Mouse (Mus musculus) mesoderm, embryonic 11.5 days (tissue): Measurements from ENCODE around the gene Sult2b1.

Source experiments
- DNase-seq: peaks from one replicate; pipeline ENCODE4 v3.0.0-alpha.2; 2012; ENCODE audit warnings: low read depth, low spot score

Gene Sult2b1

DNA sequence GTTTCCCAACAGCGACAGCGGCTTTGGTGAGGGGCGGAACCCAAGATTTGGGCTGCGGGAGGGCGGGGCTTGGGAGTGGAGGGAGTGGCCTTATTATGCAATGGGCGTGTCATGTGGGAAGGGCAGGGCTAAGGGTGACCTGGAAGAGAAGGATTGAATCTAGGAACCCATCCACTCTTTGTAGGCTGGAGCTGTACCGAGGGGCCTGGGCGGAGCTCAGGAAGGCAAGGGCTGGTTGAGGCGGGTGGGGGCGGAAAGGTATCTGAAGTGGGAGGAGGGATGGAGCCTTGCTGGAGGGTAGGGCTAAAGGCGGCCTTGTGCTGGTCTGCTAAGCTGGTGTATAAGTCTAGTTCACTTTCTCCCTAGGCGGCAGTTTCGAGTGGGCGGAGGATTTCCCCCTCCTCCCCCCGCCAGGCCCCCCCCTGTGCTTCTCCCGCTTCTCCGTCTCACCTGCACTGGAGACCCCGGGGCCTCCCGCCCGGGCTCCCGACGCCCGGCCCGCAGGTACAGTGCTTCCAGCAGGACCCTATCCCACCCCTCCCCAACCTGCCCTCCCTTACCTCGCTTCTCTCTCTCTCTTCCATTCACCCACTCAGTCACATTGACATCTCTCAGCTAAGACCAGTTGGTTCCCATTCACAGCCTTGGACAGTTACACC, 16.2 kb upstream of the Sult2b1 start:
- peak; percentile 53 for DNase-seq

DNA sequence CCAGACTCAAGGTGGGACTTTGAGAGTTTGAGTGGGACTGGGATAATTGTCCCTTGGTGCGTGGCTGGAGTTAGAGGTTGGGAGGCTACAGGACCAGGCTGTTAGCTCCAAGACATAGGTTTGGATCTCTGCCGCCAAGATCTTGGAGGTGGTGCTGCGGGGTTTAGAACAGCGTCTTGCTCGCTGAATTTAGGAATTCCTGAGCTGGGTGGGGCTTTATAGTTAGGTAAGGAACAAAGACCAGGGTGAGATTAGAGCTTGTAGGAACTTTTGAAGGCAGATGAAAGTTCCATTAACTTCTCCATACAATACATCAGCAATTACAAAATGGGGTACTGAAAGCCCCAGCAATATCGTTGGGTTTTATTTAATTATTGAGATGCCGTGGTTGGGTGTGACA, 15.5 kb upstream of the Sult2b1 start:
- no peak for DNase-seq

DNA sequence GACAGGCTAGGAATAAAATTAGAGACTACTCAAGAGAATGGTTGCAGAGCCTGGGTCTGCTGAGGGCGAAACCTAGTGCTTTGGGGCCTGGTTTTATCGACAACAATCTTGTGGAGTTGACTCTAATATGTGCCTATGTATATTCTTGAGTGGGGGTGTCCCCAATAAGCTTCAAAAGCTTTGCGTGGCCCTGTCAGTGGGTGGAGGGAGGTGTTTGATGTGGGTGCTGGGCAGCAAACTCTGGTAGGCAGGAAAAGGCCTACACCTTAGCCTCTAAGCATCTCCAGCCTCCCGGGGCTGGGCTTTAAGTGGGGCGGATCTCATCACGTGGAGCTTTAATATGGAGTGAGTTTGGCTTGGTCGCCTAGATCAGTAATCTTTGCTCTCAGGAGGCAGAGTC, 14.5 kb upstream of the Sult2b1 start:
- no peak for DNase-seq

DNA sequence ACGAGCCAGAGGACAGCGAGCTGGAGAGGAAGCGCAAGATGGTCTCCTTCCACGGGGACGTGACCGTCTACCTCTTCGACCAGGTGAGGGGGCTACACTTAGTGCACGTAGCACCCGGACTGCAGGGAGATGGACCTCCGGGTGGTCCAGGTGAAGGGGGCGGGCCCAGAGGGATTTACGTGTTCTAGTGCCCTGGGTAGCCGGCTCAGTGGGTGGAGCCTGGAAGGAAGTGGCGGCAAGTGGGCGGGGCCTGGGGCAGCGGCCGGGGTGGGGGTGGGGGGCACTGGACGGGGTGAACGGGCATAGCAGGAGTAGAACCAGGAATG, 14.0 kb upstream of the Sult2b1 start:
- DNase-seq, result no peak

DNA sequence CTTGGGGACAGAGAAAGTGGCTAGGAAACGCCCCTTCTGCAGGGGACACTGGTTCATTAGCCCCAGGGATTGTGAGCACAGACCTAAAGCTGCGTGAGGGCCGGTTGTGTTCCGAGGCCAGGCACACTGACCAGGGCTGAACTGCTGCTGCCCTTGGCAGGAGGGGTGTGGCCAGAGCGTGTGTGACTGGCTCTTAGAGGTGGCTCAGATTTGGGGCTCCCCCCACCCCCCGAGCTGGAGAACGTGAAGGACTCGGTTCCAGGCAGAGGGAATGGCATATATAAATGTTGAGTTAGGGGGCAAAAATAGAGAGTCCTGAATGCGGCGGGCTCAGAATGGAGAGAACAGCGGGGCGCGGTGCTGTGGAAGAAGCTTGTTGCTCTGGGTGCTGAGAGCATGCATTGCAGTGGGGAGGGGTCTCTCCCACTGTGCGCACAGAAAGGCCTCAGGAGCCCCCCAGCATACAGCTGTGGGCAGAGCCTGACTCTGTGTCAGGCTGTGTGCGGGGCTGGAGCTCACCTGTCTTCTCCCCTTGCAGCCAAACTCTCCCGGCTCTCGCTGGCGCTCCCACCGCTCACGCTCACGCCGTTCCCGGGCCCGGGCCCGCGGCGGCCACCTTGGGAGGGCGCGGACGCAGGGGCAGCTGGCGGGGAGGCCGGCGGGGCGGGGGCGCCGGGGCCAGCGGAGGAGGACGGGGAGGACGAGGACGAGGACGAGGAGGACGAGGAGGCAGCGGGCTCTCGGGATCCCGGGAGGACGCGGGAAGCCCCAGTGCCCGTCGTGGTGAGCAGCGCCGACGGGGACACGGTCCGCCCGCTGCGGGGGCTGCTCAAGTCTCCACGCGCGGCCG, 13.4 kb upstream of the Sult2b1 start:
- DNase-seq, result no peak

DNA sequence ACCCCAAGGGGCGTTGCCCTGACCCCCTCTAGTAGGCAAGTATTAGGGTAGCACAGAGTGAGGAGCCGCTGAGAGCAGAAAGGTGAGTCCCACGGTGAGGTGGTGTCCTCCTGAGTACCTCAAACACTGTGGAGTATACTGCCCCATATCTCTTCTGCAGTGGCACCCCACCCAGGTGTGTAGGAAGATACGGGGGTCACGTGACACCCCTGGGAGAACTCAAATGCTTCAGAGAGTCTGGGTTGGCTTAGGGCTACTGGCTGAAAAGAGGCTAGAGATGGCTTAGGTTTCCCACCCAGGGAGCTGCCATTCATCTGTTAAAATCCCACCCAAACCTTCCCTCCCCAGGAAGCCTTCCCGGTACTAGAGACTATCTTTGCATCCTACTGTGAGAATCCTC, 12.5 kb upstream of the Sult2b1 start:
- no peak for DNase-seq

DNA sequence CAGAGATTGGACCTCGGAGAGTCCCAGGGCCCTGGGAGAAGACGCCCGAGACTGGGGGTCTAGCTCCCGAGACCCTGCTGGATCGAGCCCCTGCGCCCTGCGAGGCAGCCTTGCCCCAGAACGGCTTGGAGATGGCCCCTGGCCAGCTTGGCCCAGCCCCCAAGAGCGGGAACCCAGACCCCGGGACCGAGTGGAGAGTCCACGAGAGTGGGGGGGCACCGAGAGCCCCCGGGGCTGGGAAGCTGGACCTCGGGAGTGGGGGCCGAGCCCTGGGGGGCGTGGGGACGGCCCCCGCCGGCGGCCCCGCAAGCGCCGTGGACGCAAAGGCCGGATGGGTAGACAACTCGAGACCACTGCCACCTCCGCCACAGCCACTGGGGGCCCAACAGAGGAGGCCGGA, 10.5 kb upstream of the Sult2b1 start:
- DNase-seq, result no peak

DNA sequence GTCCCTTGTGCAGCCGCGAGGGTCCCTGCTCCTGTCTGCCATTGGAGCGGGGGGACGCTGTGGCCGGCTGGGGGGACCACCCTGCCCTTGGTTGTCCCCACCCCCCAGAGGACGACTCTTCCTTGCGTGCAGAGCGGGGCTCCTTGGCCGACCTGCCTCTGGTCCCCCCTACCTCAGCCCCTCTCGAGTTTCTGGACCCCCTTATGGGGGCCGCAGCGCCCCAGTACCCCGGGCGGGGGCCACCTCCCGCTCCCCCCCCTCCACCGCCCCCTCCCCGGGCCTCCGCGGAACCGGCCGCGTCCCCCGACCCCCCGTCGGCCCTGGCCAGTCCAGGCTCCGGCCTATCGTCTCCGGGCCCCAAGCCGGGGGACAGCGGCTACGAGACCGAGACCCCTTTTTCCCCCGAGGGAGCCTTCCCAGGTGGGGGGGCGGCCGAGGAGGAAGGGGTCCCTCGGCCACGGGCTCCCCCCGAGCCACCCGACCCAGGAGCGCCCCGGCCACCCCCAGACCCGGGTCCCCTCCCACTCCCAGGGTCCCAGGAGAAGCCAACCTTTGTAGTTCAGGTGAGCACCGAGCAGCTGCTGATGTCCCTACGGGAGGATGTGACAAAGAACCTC, 9.6 kb upstream of the Sult2b1 start:
- no peak for DNase-seq

DNA sequence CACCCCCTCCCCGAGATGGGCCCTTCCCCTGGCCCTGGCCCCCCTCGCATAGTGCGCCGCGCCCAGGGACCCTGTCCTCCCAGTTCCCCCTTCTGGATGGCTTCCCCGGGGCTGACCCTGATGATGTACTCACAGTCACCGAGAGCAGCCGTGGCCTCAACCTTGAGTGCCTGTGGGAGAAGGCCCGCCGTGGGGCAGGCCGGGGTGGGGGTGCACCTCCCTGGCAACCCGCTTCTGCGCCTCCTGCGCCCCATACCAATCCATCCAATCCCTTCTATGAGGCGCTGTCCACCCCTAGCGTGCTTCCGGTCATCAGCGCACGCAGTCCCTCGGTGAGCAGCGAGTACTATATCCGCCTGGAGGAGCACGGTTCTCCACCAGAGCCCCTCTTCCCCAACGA, 8.8 kb upstream of the Sult2b1 start:
- DNase-seq, result no peak

DNA sequence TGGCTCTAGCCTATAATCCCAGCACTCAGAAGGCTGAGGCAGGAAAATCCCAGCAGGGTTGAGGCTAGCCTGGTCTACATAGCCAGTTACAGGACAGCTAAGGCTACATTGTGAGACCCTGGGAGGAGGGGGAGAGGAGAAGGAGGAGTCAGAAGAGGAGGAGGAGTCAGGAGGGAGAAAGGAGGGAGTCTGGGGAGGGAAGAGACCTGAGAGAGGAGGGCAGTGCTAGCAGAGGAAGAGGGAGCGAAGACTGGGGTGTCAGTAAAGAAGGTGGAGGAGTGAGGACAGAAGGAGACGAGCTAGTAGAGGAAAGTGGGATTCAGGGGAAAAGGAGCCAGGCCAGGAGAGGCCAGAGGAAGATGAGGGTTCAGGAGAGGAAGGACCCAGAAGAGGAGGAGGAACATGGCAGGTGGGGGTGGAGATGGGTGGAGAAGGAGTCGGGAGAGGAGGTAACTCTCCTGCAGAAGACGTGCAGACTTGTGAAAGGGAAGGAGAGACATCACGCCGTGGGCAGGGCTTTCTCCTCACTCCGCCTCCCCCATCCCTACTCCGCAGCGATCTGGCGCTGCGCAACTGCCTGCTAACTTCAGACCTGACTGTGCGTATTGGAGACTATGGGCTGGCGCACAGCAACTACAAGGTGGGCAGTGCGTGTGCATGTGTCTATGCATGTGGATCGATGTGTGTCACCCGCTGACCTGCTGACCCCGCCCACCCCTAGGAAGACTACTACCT, 7.5 kb upstream of the Sult2b1 start:
- no peak for DNase-seq

DNA sequence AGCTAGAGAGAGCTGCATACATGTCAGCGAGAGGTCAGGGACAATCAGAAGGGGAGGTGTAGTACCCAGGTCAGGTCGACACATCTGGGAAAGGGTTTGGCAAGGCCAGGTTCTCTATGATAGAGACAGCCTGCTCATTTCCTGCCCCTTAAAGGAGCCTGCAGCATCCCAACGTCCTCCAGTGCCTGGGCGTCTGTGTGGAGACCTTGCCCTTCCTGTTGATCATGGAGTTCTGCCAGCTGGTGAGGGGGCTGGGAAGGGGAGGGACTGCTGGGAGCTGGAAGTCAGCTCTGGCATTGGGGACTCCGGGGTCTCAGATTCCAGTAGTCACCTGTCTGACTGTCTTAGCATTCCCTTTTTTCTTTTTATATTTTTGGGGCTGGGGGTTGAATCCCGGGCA, 6.3 kb upstream of the Sult2b1 start:
- DNase-seq, result no peak

DNA sequence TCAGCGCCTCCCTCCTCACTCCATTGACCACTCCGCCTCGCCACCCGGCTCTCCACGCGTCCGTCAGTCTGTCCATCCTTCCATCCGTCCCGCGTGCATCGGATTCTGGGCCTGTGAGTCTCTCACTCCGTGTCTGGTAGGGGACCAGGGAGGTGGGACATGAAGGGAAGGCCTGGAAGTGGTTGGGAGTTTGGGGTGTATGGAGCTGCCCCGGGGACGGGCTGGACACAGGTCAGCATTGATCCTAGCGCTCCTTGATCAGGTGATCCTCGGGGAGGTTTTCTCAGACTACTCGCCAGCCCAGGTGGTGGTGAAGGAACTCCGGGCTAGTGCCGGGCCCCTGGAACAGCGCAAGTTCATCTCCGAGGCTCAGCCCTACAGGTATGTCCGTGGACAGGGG, 3.2 kb upstream of the Sult2b1 start:
- DNase-seq, result no peak

DNA sequence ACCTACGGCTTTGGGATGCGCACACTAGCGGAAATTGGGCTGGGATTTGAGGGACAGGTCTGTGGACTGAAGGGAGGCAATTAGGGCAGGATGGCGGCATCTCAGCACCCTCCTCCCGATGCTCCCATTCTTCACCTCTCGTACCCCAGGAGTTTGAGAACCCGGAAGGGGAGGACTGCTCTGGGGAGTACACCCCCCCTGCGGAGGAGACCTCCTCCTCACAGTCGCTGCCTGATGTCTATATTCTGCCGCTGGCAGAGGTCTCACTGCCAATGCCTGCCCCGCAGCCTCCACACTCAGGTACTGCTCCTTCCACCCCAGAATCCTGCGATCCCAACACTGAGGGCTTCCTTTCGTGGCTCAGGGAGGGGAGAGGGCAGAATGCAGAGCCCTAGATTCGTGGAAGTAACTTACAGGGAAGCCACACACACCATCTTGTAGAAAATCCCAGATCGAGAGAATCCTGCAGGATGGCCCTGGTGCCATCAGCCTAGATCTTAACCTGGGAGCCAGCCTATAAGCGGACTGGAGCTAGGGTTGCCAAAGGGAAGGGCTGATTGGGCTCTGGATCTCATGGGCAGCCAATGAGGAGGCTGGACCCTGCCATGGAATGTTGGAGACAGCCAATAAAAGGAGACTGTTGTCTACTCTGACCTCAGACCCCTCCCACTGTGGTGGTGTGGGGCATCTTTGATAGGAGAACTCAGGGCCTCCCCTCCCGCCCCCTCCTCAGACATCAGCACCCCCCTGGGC, 2.4 kb upstream of the Sult2b1 start:
- DNase-seq, result peak; percentile 85

DNA sequence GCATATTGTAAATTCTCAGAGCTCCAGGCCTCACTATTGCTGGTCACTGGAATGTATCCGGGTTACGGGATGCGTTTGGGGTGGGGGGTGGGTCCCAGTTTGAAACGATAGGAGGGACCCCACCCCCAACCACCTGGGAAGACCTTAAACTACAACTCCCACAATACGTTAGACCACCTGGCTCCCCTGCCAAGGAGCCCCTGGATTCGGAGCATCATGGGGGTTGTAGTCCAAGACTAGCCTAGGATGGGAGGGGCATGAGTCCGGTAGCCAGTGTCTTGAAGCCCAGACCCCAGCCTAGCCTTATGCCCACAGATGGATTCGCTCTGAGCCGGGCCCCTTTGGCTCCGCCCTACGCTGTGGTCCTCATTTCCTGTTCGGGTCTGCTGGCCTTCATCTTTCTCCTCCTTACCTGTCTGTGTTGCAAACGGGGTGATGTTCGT, 1.7 kb upstream of the Sult2b1 start:
- peak; percentile 86 for DNase-seq

DNA sequence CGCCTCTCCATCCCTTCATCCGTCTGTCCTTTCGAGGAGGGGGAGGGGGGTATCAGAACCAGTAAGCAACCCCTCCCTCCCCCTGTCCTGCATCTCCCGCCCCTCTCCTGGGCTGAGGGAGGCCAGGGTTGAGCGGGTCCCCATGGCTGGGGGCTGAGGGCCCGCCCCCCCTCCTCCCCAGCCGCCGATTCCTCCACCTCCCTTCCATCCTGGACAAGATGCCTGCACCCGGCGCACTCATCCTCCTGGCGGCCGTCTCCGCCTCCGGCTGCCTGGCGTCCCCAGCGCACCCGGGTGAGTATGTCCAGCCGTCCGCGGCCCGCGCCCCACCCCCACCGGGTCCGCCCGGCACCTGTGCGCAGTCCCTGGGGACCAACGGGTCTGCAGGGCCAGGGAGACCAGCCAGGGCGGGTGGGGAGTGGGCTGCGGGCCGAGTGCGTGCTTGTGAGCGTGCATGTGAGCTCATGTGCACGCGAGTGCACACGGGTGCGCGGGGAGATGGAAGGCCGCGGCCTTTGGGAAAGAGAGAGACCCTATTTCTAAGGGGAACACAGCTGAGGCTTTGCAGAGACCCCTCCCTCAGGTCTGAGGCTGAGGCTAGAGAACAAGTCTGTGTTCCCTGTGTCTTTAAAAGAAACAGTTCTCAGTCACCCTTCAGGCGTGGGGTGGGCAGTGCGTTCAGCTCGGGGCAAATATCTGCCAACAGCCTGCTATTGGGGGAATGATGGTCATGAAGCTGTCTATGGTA, 1.1 kb upstream of the Sult2b1 start:
- peak; percentile 62 for DNase-seq

DNA sequence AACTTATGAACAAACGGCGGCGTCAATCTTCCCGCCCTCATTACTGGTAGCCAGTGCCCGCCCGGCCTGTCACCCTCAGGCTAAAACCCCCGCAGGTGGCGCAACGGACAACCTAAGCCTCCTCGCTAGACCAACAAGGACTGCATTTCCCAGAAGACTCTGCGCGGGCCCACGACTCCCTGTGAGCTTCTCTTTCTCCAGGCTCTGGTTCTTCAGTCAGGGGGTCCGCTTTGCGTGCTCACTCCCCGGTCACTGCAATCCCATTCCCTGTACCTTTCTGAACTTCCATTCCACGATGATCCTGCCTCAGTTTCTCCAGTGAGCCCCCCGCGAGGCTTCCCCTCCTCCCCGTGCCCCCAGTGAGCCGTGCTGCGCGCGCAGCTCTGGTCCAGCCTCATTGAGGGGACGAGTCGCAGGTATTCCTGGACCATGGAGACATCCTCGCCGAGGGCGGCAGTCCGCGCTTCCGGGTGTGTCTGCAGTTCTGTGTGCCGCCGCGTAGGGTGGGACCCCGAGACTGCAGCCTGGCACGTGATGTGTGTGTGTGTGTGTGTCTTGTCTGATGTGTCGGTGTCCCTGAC, 868 bp downstream of the Sult2b1 start, which contains the start of gene Lmtk3:
Gene Lmtk3, plus strand, starts transcription at position 228 of the 581 bp plus-strand sequence.
- DNase-seq, result peak; percentile 73

DNA sequence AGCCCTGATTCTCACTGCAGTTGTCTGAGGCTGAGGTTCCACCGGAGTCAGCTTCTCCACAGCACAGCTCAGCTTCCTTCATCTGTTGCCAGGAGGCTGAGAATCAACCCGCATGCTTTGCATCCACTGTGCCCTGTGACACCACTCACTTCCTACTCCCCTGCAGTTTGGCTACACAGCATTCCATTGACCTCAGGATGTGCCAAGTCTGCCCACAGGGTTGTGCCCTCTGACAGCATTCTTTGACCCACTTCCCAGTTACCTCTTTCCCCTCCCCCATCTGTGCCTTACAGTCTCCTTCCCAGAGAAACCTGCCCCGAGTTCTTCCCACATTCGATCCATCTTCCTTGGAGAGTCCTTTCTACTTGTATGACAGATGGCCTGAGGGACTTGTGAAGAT, 2.2 kb downstream of the Sult2b1 start:
- DNase-seq, result no peak

DNA sequence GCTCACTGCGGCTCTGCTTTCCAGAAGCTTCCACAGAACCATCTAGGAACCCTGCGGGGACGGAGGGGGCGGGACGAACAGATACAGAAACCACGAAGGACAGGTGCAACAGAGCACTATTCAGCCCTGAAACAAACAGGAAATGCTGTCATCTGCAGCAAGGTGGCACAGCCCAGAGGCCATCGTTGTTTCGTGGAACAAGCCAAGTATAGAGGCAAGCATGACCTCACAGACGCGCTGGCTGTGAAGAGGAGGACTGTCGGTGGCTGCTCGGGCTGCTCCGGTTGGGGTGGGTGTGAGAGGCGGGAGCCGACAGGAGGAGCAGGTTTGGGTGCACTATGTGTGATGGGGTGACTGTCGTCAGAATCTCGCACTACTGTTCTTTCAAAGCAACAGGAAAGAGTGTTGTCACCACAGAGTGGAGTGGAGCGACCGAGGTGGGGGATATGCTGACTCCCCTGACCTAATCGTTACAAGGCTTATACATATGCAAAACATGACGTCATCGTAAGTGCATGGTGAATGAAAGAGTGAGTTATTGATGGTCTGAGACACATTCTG, 5.3 kb downstream of the Sult2b1 start:
- DNase-seq, result no peak

DNA sequence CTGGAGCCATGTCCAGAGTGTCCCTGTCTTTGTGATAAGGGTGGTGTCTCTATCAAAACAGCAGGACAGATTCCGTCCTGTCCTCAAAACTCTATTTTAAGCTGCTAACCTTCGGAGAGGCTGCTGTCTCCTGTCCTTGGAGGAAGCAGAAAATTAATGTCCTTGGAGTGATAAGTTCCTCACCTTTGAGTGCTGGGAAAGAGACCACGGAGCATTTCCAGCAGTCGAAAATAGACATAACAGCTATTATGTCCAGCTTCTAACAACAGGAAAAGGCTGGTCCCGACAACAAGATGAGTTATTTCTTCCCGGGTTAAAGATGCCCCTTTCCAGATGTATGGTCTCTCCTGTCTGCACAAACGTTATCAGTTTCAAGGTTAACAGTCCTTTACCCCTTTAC, 9.2 kb downstream of the Sult2b1 start:
- no peak for DNase-seq

DNA sequence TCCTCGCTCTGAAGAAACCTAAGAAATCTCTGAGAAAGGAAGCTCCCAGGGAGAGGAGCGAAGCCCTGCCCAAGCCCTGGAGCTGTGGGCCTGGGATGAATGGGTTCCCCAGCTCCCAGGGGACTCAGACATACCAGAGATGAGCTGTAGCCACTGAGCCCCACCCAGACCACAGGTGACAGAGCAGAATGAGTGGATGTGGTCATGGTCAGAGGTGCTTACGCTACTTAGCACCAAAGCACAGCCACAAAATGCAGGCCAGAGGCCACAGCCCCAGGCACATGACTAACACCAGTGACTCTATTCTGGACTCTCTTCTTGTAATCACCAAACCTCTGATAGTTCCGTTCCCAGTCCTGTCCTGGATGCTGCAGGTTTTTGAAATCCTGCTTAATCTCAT, 13.4 kb downstream of the Sult2b1 start:
- no peak for DNase-seq
